9 mouse cellular contexts compared by ENCODE assay signal in genomic region chr17:57078336-57078735, GRCm38 (mm10). TPM values are rescaled to one million over a fixed set of nuclear protein-coding genes. Genes with fewer than 3 reads are reported as not detected.
A peak's percentile ranks its signal among the peaks of the same experiment; 100 is the strongest.
DNase-seq lines count a peak whose midpoint lies in the region; ATAC-seq and TF ChIP-seq lines count a peak whose summit lies in the region.
"Had no signal": no experiment of that assay in that cellular context is flagged by ENCODE, and none has a peak within 500 bp of the region (broad histone marks: within the 10 kb centered on the region; RNA-seq: fewer than 3 reads in every experiment).

Gene Dennd1c, minus strand, starts transcription at chr17:57078514.

- H3K27ac ChIP-seq in kidney, embryonic 16.5 days (ENCODE audit: low read length): no peak within 1 kb of the TSS
- H3K27ac ChIP-seq in heart, embryonic 10.5 days: peak within 1 kb of the TSS; percentile 56; the same call in 1 of the 2 replicates
- H3K27ac ChIP-seq in stomach, postnatal 0 days (replicated peaks): no peak within 1 kb of the TSS
- no peak within 1 kb of the TSS for H3K27ac ChIP-seq in kidney, embryonic 14.5 days (ENCODE audit: low read depth, low read length)
- H3K27ac ChIP-seq: lung, embryonic 15.5 days had no signal

- no peak within 1 kb of the TSS; the same call in 1 of the 2 replicates for H3K9ac ChIP-seq in kidney, embryonic 16.5 days (replicated peaks; ENCODE audit: low read length)
- peak within 1 kb of the TSS; percentile 31; the same call in 1 of the 2 replicates for H3K9ac ChIP-seq in stomach, postnatal 0 days (ENCODE audit: low read length)
- H3K9ac ChIP-seq in kidney, embryonic 14.5 days (ENCODE audit: low read depth, low read length): no peak within 1 kb of the TSS; the same call in 1 of the 2 replicates
- H3K9ac ChIP-seq: lung, embryonic 15.5 days had no signal

- ATAC-seq in kidney, embryonic 16.5 days (ENCODE audit: low FRiP score, low TSS enrichment): 0 out of 2 replicates have a peak, but pooled peaks have one; percentile 25
- ATAC-seq in stomach, postnatal 0 days (ENCODE audit: low FRiP score, low TSS enrichment): 0 out of 2 replicates have a peak, but pooled peaks have one; percentile 35
- ATAC-seq in kidney, embryonic 14.5 days (ENCODE audit: low FRiP score, low TSS enrichment): no peak

- H3K36me3 ChIP-seq in kidney, embryonic 16.5 days (ENCODE audit: insufficient read depth, low read length): peaks cover 7% of the 10 kb centered on the region; the same call in 1 of the 2 replicates
- H3K36me3 ChIP-seq in heart, embryonic 10.5 days: peaks cover 2% of the 10 kb centered on the region; the same call in 1 of the 2 replicates
- no peaks in the 10 kb centered on the region for H3K36me3 ChIP-seq in stomach, postnatal 0 days (ENCODE audit: control insufficient read depth, insufficient read depth, low read length)
- H3K36me3 ChIP-seq in kidney, embryonic 14.5 days (ENCODE audit: control insufficient read depth, insufficient read depth, low read length): no peaks in the 10 kb centered on the region
- H3K36me3 ChIP-seq: lung, embryonic 15.5 days had no signal

- WGBS in kidney, embryonic 16.5 days: 46% methylated on average over 6 of the region's 6 CpGs
- WGBS in heart, embryonic 10.5 days: 30% methylated on average over 6 of the region's 6 CpGs
- WGBS in stomach, postnatal 0 days: 41% methylated on average over 6 of the region's 6 CpGs
- WGBS in kidney, embryonic 14.5 days: 41% methylated on average over 6 of the region's 6 CpGs

- no peak for TF ChIP-seq CTCF in stomach, postnatal 0 days (IDR thresholded peaks at IDR 0.05; ENCODE audit: low read depth)

- TF ChIP-seq EP300 in stomach, postnatal 0 days (optimal IDR thresholded peaks at IDR 0.05): no peak

- no peak within 1 kb of the TSS for H3K4me2 ChIP-seq in kidney, embryonic 16.5 days (replicated peaks; ENCODE audit: low read depth, low read length)
- H3K4me2 ChIP-seq in stomach, postnatal 0 days (replicated peaks; ENCODE audit: low read depth): no peak within 1 kb of the TSS
- H3K4me2 ChIP-seq in kidney, embryonic 14.5 days (replicated peaks; ENCODE audit: low read depth, low read length): no peak within 1 kb of the TSS
- H3K4me2 ChIP-seq: lung, embryonic 15.5 days had no signal

- H3K9me3 ChIP-seq in kidney, embryonic 16.5 days (ENCODE audit: low read length): no peaks in the 10 kb centered on the region
- no peaks in the 10 kb centered on the region for H3K9me3 ChIP-seq in heart, embryonic 10.5 days
- H3K9me3 ChIP-seq in stomach, postnatal 0 days (ENCODE audit: control insufficient read depth, low read length): no peaks in the 10 kb centered on the region
- no peaks in the 10 kb centered on the region for H3K9me3 ChIP-seq in kidney, embryonic 14.5 days (ENCODE audit: control insufficient read depth, low read length)
- H3K9me3 ChIP-seq: lung, embryonic 15.5 days had no signal

- H3K4me3 ChIP-seq in kidney, embryonic 16.5 days (ENCODE audit: low read length): no peak within 1 kb of the TSS
- H3K4me3 ChIP-seq in heart, embryonic 10.5 days: no peak within 1 kb of the TSS
- H3K4me3 ChIP-seq in stomach, postnatal 0 days (ENCODE audit: low read depth, low read length): no peak within 1 kb of the TSS
- H3K4me3 ChIP-seq in kidney, embryonic 14.5 days (ENCODE audit: low read length): no peak within 1 kb of the TSS
- H3K4me3 ChIP-seq: lung, embryonic 15.5 days had no signal

- H3K4me1 ChIP-seq in kidney, embryonic 16.5 days (ENCODE audit: insufficient read depth, low read length): no peaks in the 10 kb centered on the region
- H3K4me1 ChIP-seq in heart, embryonic 10.5 days: peaks cover 10% of the 10 kb centered on the region; the same call in 1 of the 2 replicates
- H3K4me1 ChIP-seq in stomach, postnatal 0 days (replicated peaks; ENCODE audit: control insufficient read depth, insufficient read depth): no peaks in the 10 kb centered on the region
- H3K4me1 ChIP-seq in kidney, embryonic 14.5 days (ENCODE audit: control insufficient read depth, insufficient read depth, low read length): no peaks in the 10 kb centered on the region
- H3K4me1 ChIP-seq: lung, embryonic 15.5 days had no signal

- H3K27me3 ChIP-seq in kidney, embryonic 16.5 days (ENCODE audit: insufficient read depth, low read length): no peaks in the 10 kb centered on the region
- peaks cover 31% of the 10 kb centered on the region; the same call in 1 of the 2 replicates for H3K27me3 ChIP-seq in heart, embryonic 10.5 days (ENCODE audit: insufficient read depth, poor library complexity, severe bottlenecking)
- no peaks in the 10 kb centered on the region for H3K27me3 ChIP-seq in stomach, postnatal 0 days (ENCODE audit: control insufficient read depth, insufficient read depth, low read length)
- no peaks in the 10 kb centered on the region for H3K27me3 ChIP-seq in kidney, embryonic 14.5 days (ENCODE audit: control insufficient read depth, insufficient read depth, low read length)
- H3K27me3 ChIP-seq: lung, embryonic 15.5 days had no signal

- DNase-seq in kidney, adult 11 months: no peak
- no peak for DNase-seq in heart, embryonic 10.5 days (ENCODE audit: low spot score)
- peak; percentile 30 for DNase-seq in lung, postnatal 10 days
- no peak for DNase-seq in stomach, postnatal 0 days (ENCODE audit: low spot score)
- no peak for DNase-seq in kidney, adult 8-10 months
- no peak for DNase-seq in adrenal gland, postnatal 10 days

RNA-seq across cellular contexts. Expression of gene Dennd1c, which starts in this region (rescaled TPM):
- 5.6 and 6.8 TPM in 2 replicates for polyA plus RNA-seq in kidney, embryonic 16.5 days (2015; fragmentation: Nextera tagmentation; extraction: Ambion mirVana)
- polyA plus RNA-seq in heart, embryonic 10.5 days (2016; fragmentation: Nextera tagmentation; extraction: Ambion mirVana): 0.68 and 2.2 TPM in 2 replicates
- 2.4 and 2.8 TPM in 2 replicates for polyA plus RNA-seq in stomach, postnatal 0 days (2015; fragmentation: Nextera tagmentation; extraction: Ambion mirVana)
- 3.4 and 4.4 TPM in 2 replicates for polyA plus RNA-seq in kidney, embryonic 14.5 days (2014; fragmentation: Nextera tagmentation; extraction: Ambion mirVana)
- total RNA-seq in adrenal gland, postnatal 10 days (2021): 1 to 10 TPM; 3.4 TPM
